Mouse (Mus musculus) mesoderm, embryonic 11.5 days (tissue): ENCODE results near the gene Rpl9-ps1.
A peak's percentile ranks its signal among the peaks of the same experiment; 100 is the strongest.

ENCODE experiments used
- DNase-seq: peaks from one replicate; pipeline ENCODE4 v3.0.0-alpha.2; 2012; ENCODE audit warnings: low read depth, low spot score

The Rpl9-ps1 gene

GRCm38 (mm10) chr11:83645521-83645920, at the start of gene Rpl9-ps1:
Gene Rpl9-ps1, minus strand, starts transcription at chr11:83645621.
- DNase-seq: no peak

DNA sequence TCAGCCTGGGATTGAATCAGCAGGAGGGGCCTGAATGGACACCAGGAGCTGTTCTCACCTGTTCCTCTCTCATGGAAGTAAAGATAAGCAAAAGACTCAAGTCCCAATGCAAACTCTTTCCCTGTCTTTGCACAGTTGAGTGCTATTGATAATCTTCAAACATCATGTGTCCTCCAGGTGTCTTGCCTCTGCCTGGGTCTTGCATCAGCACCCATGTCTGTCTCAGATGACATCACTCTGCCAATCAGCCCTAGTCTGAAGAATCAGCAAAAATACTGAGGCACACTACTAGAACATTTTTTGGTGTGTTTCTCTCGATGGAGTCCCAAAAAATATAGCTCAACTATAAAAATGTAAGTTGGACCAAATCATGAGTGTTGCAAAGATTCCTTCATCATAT, 46.6 kb upstream of the Rpl9-ps1 start:
- DNase-seq: no peak

DNA sequence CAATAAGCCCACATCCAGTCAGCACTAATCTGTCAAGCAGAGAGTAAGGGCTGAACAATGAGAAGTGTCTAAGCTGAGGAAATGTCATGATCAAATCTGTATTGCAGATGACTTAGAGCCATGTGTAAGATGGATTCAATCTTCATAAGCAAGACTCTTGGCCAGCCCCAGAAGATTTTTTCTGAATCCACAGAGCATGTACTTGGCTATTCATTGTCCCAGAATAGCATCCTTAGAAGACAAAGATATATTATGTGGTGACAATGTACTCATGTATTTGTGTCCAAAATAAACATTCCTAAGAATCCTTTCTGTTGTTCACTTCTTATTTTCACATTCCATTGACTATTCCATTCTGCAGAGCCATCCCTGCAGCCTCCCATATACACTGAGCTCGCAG, 44.5 kb upstream of the Rpl9-ps1 start:
- DNase-seq: no peak

DNA sequence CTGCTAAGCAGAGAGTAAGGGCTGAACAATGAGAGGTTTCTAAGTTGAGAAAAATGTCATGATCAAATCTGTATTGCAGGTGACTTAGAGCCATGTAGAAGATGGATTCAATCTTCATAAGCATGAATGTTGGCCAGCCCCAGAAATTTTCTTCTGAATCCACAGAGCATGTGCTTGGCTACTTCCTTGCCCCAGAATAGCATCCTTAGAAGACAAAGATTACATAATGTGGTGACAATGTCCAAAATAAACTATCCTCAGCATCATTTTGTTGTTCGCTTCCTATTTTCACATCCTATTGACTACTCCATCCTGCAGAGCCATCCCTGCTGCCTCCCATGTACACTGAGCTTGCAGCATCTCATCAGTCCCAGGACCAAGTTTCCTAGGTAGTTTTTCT, 30.2 kb upstream of the Rpl9-ps1 start:
- no peak for DNase-seq

- no peak for DNase-seq
Measured at GRCm38 (mm10) chr11:83671743-83672142, 26.3 kb upstream of the Rpl9-ps1 start.

DNA sequence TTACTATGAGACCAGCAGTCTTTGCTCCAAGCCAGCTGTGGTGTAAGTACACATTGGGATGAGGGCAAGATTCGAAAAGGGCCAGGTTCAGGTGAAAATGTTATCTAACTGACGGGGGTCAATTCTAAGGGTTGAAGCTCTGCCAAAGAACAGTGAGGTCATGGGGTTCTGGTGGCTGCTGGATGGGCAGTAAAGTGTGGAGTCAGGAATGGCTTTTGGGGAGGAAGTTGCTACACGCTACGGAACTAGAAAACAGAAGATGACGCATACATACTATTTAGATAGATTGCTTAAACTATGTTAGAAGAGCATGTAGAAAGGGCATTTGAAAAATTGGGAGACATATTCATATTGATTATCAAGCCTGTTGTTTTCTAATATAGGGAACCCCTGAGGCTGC, 18.1 kb upstream of the Rpl9-ps1 start:
- no peak for DNase-seq

GRCm38 (mm10) chr11:83662204-83662603, 16.8 kb upstream of the Rpl9-ps1 start, which contains the start of gene Ccl4:
Gene Ccl4, plus strand, starts transcription at chr11:83662584.
- no peak for DNase-seq

DNA sequence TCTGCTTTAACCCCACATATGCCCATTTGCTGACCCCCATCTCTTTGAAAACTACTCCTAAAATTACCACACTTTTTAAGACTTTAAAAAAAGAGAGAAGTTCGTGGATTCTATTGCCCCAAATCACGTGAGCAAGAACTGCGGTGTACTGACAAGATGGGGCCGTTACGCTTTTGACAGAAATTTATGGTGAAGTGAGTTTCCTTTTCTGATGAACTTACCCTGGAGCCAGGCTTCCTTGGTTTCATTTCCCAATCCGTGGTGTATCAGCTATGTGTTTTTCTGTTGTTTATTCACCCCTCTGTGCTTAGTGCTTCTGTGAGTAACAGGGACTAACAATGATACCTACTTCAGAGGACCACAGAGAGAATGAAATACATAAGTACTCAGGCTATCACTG, 13.4 kb upstream of the Rpl9-ps1 start:
- no peak for DNase-seq

GRCm38 (mm10) chr11:83657508-83657907, 12.1 kb upstream of the Rpl9-ps1 start:
- no peak for DNase-seq

DNA sequence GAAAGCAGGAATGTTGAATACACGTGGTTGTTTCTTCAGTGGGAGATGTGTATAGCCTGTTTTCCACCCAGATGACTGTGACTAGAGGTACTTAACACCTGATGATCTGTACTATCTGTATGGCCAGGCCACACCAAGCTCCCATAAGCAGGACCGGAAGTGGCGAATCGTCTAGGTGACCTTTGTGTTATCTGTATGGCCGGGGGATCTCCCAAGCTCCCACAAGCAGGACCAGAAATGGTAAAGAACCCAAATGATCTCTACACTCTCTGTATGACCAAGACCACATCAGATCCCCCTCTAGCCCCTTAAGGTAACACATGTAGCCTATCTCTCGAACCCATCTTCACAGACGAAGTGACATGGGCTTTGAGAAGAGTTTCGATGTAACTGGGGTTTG, 9.2 kb upstream of the Rpl9-ps1 start:
- DNase-seq: no peak

- DNase-seq: no peak
Measured at GRCm38 (mm10) chr11:83649305-83649841, 4.0 kb upstream of the Rpl9-ps1 start, which contains the start of gene Ccl3. Gene Ccl3, minus strand, starts transcription at chr11:83649355.

DNA sequence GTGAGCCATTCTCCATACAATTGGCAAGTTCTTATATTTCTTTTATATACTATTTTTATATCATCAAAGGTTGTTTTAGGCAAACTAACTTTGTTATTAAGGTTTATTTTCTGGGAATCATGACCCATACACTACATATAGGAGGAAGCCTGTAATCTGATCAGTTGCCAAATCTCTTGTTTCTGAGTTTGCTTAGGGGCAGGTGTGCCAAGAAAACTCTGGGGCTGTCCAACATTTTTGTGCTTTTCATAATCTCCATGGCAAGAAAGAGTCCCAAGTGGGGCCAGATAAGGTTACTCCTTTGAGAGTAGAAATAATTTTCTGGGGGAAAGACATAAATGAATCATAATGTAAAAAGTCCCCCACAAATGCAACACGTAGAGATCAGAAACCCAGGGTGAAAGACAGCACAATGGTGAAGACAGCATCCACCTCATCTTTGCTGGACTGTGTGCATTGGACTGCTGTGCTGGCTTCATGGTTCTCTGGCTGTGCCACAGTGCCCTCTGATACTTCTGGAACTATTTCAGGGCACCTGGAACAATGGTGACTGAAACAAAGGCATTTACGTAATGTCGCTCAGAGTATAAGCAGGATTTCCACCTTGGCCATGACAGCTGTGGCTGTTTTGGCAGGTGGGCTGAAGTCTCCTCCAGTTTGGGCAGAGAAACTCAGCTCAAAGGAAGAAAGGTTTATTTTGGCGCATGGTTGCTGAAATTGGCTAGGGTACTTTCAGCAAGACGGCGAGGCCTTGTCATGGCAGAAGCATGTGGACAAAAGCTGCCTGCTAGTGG, 1.1 kb upstream of the Rpl9-ps1 start:
- no peak for DNase-seq

- DNase-seq: no peak
Measured at GRCm38 (mm10) chr11:83641216-83641615, 4.2 kb downstream of the Rpl9-ps1 start.

GRCm38 (mm10) chr11:83640141-83640540, 5.3 kb downstream of the Rpl9-ps1 start:
- DNase-seq: no peak

- DNase-seq: no peak
Measured at GRCm38 (mm10) chr11:83639533-83639932, 5.9 kb downstream of the Rpl9-ps1 start.

GRCm38 (mm10) chr11:83638934-83639333, 6.5 kb downstream of the Rpl9-ps1 start:
- no peak for DNase-seq

- no peak for DNase-seq
Measured at GRCm38 (mm10) chr11:83636742-83637235, 8.6 kb downstream of the Rpl9-ps1 start.

DNA sequence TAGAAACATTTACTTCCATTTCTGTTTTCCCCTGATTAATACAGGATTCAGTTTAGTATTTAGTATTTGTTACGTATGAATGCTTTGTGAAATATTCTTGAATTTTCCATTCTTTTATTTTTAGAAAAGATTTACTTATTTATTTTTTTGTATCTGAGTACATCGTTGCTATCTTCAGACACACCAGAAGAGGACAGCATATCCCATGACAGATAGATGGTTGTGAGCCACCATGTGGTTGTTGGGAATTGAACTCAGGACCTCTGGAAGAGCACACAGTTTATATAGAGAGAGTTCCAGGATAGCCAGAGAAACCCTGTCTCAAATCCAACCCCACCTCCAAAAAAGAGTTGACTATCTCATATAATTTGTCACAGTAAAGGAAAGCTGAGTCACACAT, 10.5 kb downstream of the Rpl9-ps1 start:
- DNase-seq: no peak

- peak; percentile 6 for DNase-seq
Measured at GRCm38 (mm10) chr11:83634425-83634824, 11.0 kb downstream of the Rpl9-ps1 start.

DNA sequence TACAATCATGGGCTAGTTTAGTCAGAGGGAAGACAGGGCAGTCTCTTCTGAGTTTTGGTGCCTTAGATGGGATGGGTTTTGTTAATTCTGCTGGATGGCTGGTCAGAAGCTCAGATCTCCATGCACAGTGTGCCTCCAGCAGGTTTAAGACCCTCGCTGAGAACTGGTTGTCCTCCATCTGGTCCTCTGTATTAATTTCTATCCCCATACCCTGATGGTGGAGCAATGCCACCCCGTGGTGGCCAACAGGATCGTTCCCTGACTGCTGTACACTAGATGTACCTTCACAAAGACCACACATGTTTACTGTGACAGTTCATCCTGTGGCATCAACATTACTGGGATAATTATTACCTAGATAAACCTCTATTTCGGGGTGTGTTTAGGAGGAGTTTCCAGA, 12.7 kb downstream of the Rpl9-ps1 start:
- DNase-seq: no peak

GRCm38 (mm10) chr11:83631065-83631464, 14.4 kb downstream of the Rpl9-ps1 start:
- DNase-seq: no peak

GRCm38 (mm10) chr11:83630630-83631029, 14.8 kb downstream of the Rpl9-ps1 start:
- no peak for DNase-seq

- no peak for DNase-seq
Measured at GRCm38 (mm10) chr11:83628808-83629207, 16.6 kb downstream of the Rpl9-ps1 start.
